Mouse (Mus musculus) cortical plate, adult 2 months (tissue): Measurements from ENCODE around the gene Sdhc.

Experiments used
- CTCF ChIP-seq: fragments of 200-500 bp; IDR thresholded peaks from 2 replicates; pipeline ENCODE4 v1.5.1; 2011; ENCODE audit warnings: mild to moderate bottlenecking, control low read depth, low read length; ENCODE audit not compliant: insufficient read depth; ENCODE audit errors: extremely low read depth
- POLR2A ChIP-seq: fragments of 200-500 bp; IDR thresholded peaks from 2 replicates; pipeline ENCODE4 v1.6.1; 2011; ENCODE audit warnings: mild to moderate bottlenecking, low read length, control low read depth; ENCODE audit not compliant: insufficient read depth; ENCODE audit errors: extremely low read depth

DNA sequence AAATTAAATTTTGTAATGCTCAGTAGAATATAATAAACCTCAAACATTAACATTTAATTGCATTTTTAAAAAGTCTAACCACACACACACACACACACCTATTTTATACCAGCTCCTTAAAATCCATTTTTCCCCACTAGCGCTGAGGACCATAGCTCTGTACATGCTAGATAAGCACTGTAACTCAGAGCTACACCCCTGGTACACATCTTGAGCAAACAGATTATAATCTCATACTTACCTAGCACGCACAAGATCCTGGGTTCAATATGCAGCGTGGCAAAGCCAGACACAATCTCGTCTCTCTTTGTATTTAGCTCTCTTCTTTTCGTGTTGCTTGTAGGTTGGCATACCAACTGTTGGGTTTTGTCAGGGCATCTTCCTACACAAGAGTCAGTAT is 26.0 kb downstream of the Sdhc start:
- no peak for TF ChIP-seq POLR2A
- TF ChIP-seq CTCF: no peak
